In genomic region chr3:27526991-27527390, GRCm38 (mm10) we compare ENCODE assay signal across 17 mouse cellular contexts.
"Had no signal": no experiment of that assay in that cellular context is flagged by ENCODE, and none has a peak within 500 bp of the region (broad histone marks: within the 10 kb centered on the region; RNA-seq: fewer than 3 reads in every experiment).

No protein-coding gene starts in this region.

- H3K36me3 ChIP-seq: midbrain, embryonic 12.5 days; neural tube, embryonic 12.5 days had no signal

- H3K4me2 ChIP-seq: lung, embryonic 15.5 days; midbrain, embryonic 12.5 days; neural tube, embryonic 12.5 days; stomach, embryonic 15.5 days had no signal

- H3K27me3 ChIP-seq: lung, embryonic 15.5 days; megakaryocyte, embryonic 14.5 days; neural tube, embryonic 12.5 days; stomach, embryonic 15.5 days had no signal

- DNase-seq: liver, postnatal 0 days; lung, adult 2 months; lung, postnatal 14 days; lung, postnatal 36 days; midbrain, embryonic 14.5 days; right cerebral cortex, postnatal 14 days; thymus, adult 2 months; thymus, postnatal 25 days; thymus, postnatal 4 days had no signal

- H3K9ac ChIP-seq: liver, postnatal 0 days; lung, embryonic 15.5 days; midbrain, embryonic 12.5 days; neural tube, embryonic 12.5 days; stomach, embryonic 15.5 days had no signal

- H3K9me3 ChIP-seq: lung, embryonic 15.5 days; megakaryocyte, embryonic 14.5 days; midbrain, embryonic 12.5 days; neural tube, embryonic 12.5 days; stomach, embryonic 15.5 days had no signal

- ATAC-seq: liver, postnatal 0 days; lung, postnatal 0 days had no signal

- H3K4me3 ChIP-seq: lung, embryonic 15.5 days; megakaryocyte, embryonic 14.5 days; midbrain, embryonic 12.5 days; neural tube, embryonic 12.5 days; stomach, embryonic 15.5 days had no signal

- H3K4me1 ChIP-seq: megakaryocyte, embryonic 14.5 days; midbrain, embryonic 12.5 days; neural tube, embryonic 12.5 days had no signal

- H3K27ac ChIP-seq: lung, embryonic 15.5 days; macrophage; midbrain, embryonic 12.5 days; neural tube, embryonic 12.5 days; stomach, embryonic 15.5 days; stomach, postnatal 0 days had no signal
